ENCODE assay signal across 15 mouse cellular contexts in the genomic region with DNA sequence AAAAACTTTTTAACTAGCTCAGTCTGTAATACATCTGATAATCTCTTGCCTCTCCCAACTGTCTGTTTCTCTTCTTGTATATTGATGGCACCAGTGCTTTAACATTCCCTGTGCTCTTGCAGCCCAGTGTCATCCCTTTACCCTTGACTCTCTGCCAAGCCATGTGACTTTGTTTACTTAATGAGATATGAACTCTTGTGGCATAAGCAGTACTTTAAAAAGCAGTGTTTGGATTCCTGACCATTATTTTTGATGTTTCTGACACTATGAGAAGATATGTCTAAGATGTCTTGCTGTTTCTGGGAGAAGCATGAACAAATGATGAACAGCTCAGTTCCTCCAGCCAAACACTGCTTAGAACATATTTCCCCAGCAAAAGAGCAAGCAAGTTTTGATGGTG.
"Had no signal": no experiment of that assay in that cellular context is flagged by ENCODE, and none has a peak within 500 bp of the region (broad histone marks: within the 10 kb centered on the region; RNA-seq: fewer than 3 reads in every experiment).

No protein-coding gene starts in this region.

- H3K4me2 ChIP-seq: kidney, embryonic 15.5 days; limb, embryonic 12.5 days; limb, embryonic 15.5 days; liver, embryonic 13.5 days; midbrain, embryonic 11.5 days had no signal

- H3K9ac ChIP-seq: kidney, embryonic 15.5 days; limb, embryonic 12.5 days; limb, embryonic 15.5 days; liver, embryonic 13.5 days had no signal

- H3K4me3 ChIP-seq: kidney, embryonic 15.5 days; limb, embryonic 12.5 days; limb, embryonic 15.5 days; liver, embryonic 13.5 days had no signal

- H3K36me3 ChIP-seq: kidney, embryonic 15.5 days; limb, embryonic 12.5 days; limb, embryonic 15.5 days; liver, embryonic 13.5 days had no signal

- H3K27me3 ChIP-seq: kidney, embryonic 15.5 days; limb, embryonic 12.5 days; limb, embryonic 15.5 days; liver, embryonic 13.5 days had no signal

- DNase-seq: kidney, adult 8-10 months; kidney, postnatal 10 days; kidney, postnatal 36 days; left cerebral cortex, postnatal 4 days; liver, embryonic 13.5 days; lung, adult 2 months; midbrain, embryonic 14.5 days; thymus, adult 2 months; thymus, postnatal 14 days; thymus, postnatal 4 days had no signal

- ATAC-seq: lung, postnatal 0 days had no signal

- H3K9me3 ChIP-seq: kidney, embryonic 15.5 days; limb, embryonic 12.5 days; limb, embryonic 15.5 days; liver, embryonic 13.5 days had no signal

- H3K4me1 ChIP-seq: kidney, embryonic 15.5 days; limb, embryonic 12.5 days; limb, embryonic 15.5 days; liver, embryonic 13.5 days had no signal

- H3K27ac ChIP-seq: kidney, embryonic 15.5 days; limb, embryonic 12.5 days; limb, embryonic 15.5 days; liver, embryonic 13.5 days had no signal
